Mouse (Mus musculus): Measurements from ENCODE around the gene Col23a1. TPM values are rescaled to one million over a fixed set of nuclear protein-coding genes. Genes with fewer than 3 reads are reported as not detected.
"Not testable (repeated sequence)": the region's sequence is repeated elsewhere in the genome, so short reads cannot be mapped to it uniquely, and the experiment has no call there.

The Col23a1 gene
- polyA plus RNA-seq, 1 experiment from 2014 or later = 11.1 TPM

DNA sequence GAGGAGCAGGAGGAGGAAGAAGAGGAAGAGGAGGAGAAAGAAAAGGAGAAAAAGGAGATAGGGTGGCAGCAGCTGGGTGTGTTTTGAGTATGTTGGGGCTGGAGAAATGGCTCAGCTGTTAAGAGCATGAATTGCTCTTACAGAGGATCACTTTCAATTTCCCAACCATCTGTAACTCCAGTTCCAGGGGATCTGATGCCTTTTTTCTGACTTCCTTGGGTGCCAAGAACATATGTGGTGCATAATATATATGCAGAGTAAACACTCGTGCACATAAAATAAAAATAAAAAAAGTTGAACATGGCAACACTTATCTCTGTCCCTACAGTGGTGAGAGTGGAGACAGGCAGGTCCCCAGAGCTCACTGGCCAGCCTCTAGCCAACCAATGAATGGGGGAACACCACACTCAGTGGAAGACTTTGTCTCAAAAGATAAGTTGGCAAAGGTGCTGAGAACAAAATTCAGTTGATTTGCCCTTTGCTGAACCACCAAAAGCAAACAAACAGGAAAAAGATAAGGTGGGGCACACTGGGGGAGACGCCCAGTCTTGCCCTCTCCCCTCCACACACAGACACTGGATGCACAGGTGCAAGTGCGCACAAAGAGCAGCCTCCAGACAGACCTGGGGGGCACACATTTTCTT is 319.7 kb downstream of the Col23a1 start:
- no peaks in the 10 kb centered on the region for H3K27me3 ChIP-seq (ENCODE audit: control insufficient read depth, insufficient read depth, low read length)
- no peak overlapping the region for H3K9ac ChIP-seq (ENCODE audit: low read length)
- peaks cover 6% of the 10 kb centered on the region for H3K36me3 ChIP-seq (ENCODE audit: control insufficient read depth, insufficient read depth, low read length)
- no peaks in the 10 kb centered on the region for H3K9me3 ChIP-seq (ENCODE audit: control insufficient read depth, low read length)
- no peak overlapping the region for H3K27ac ChIP-seq (ENCODE audit: low read depth, low read length)
- H3K4me2 ChIP-seq = no peak overlapping the region
- ATAC-seq (ENCODE audit: low FRiP score) = no peak
- peaks cover 13% of the 10 kb centered on the region for H3K4me1 ChIP-seq (ENCODE audit: control insufficient read depth, insufficient read depth, low read length)
- no peak for DNase-seq (ENCODE audit: low spot score, missing footprints)
- WGBS = 83% methylated on average over 3 of the region's 3 CpGs
- H3K4me3 ChIP-seq (ENCODE audit: low read depth, low read length) = no peak overlapping the region

GRCm38 (mm10) chr11:51609940-51610339 is 320.2 kb downstream of the Col23a1 start:
- not testable (repeated sequence) for DNase-seq (ENCODE audit: low spot score, missing footprints); H3K27ac ChIP-seq (ENCODE audit: low read depth, low read length); H3K9ac ChIP-seq (ENCODE audit: low read length); H3K4me1 ChIP-seq (ENCODE audit: control insufficient read depth, insufficient read depth, low read length); H3K4me3 ChIP-seq (ENCODE audit: low read depth, low read length); H3K27me3 ChIP-seq (ENCODE audit: control insufficient read depth, insufficient read depth, low read length); H3K4me2 ChIP-seq; H3K36me3 ChIP-seq (ENCODE audit: control insufficient read depth, insufficient read depth, low read length); H3K9me3 ChIP-seq (ENCODE audit: control insufficient read depth, low read length); ATAC-seq (ENCODE audit: low FRiP score)
- WGBS = 89% methylated on average over 5 of the region's 5 CpGs

- H3K9ac ChIP-seq (ENCODE audit: low read length) = no peak overlapping the region
- ATAC-seq (ENCODE audit: low FRiP score) (no peak), DNase-seq (ENCODE audit: low spot score, missing footprints) (no peak)
- peaks cover 8% of the 10 kb centered on the region for H3K4me1 ChIP-seq (ENCODE audit: control insufficient read depth, insufficient read depth, low read length)
- 82% methylated on average over 8 of the region's 8 CpGs for WGBS
- H3K27me3 ChIP-seq (ENCODE audit: control insufficient read depth, insufficient read depth, low read length) = no peaks in the 10 kb centered on the region
- no peak overlapping the region for H3K4me2 ChIP-seq
- H3K9me3 ChIP-seq (ENCODE audit: control insufficient read depth, low read length) = no peaks in the 10 kb centered on the region
- H3K36me3 ChIP-seq (ENCODE audit: control insufficient read depth, insufficient read depth, low read length) = no peaks in the 10 kb centered on the region
- no peak overlapping the region for H3K4me3 ChIP-seq (ENCODE audit: low read depth, low read length)
- H3K27ac ChIP-seq (ENCODE audit: low read depth, low read length) = no peak overlapping the region
Measured at GRCm38 (mm10) chr11:51614256-51614655, 324.5 kb downstream of the Col23a1 start.

- WGBS = 54% methylated on average over 7 of the region's 7 CpGs
- peak overlapping the region; percentile 14; the same call in 1 of the 2 replicates for H3K4me3 ChIP-seq (ENCODE audit: low read depth, low read length)
- H3K27ac ChIP-seq (ENCODE audit: low read depth, low read length) = no peak overlapping the region
- H3K9ac ChIP-seq (ENCODE audit: low read length) = peak overlapping the region; percentile 63
- H3K4me2 ChIP-seq = peak overlapping the region; percentile 41
- H3K27me3 ChIP-seq (ENCODE audit: control insufficient read depth, insufficient read depth, low read length) = no peaks in the 10 kb centered on the region
- ATAC-seq (ENCODE audit: low FRiP score) = no peak
- DNase-seq (ENCODE audit: low spot score, missing footprints) = no peak
- no peaks in the 10 kb centered on the region for H3K9me3 ChIP-seq (ENCODE audit: control insufficient read depth, low read length)
- H3K4me1 ChIP-seq (ENCODE audit: control insufficient read depth, insufficient read depth, low read length) = peaks cover 9% of the 10 kb centered on the region
- no peaks in the 10 kb centered on the region for H3K36me3 ChIP-seq (ENCODE audit: control insufficient read depth, insufficient read depth, low read length)
Measured at GRCm38 (mm10) chr11:51615129-51615528, 325.4 kb downstream of the Col23a1 start.

DNA sequence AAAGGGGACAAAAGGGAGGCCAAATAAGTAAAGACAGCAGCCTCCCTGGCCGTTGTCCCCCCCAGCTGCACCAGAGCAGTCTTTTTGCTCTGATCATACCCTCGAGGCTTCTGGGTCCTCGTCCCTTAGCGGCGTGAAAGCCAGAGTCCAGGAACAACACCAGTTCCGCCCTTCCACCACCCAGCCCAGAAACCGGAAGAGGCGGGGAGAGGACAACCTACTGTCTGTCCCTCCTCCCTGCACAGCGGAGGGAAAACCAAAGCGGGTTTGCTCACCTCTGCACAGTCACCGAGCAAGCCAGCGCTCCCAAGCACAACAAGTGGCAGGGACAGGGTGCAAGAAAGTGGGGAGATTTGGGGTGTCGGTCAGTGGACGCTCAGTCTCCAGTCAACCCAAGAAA is 325.9 kb downstream of the Col23a1 start:
- H3K27me3 ChIP-seq (ENCODE audit: control insufficient read depth, insufficient read depth, low read length) = no peaks in the 10 kb centered on the region
- peak overlapping the region; percentile 63 for H3K9ac ChIP-seq (ENCODE audit: low read length)
- ATAC-seq (ENCODE audit: low FRiP score) (no peak; the same call in 1 of the 2 replicates), DNase-seq (ENCODE audit: low spot score, missing footprints) (peak; percentile 92)
- H3K9me3 ChIP-seq (ENCODE audit: control insufficient read depth, low read length) = no peaks in the 10 kb centered on the region
- H3K4me3 ChIP-seq (ENCODE audit: low read depth, low read length) = peak overlapping the region; percentile 14; the same call in 1 of the 2 replicates
- H3K27ac ChIP-seq (ENCODE audit: low read depth, low read length) = no peak overlapping the region
- H3K4me1 ChIP-seq (ENCODE audit: control insufficient read depth, insufficient read depth, low read length) = peaks cover 13% of the 10 kb centered on the region
- peak overlapping the region; percentile 41 for H3K4me2 ChIP-seq
- WGBS = 3% methylated on average over 14 of the region's 14 CpGs
- H3K36me3 ChIP-seq (ENCODE audit: control insufficient read depth, insufficient read depth, low read length) = no peaks in the 10 kb centered on the region

GRCm38 (mm10) chr11:51616113-51616512 is 326.4 kb downstream of the Col23a1 start:
- WGBS = 94% methylated on average over 7 of the region's 7 CpGs
- Histone ChIP-seq H3K4me1 (ENCODE audit: control insufficient read depth, insufficient read depth, low read length) (peaks cover 16% of the 10 kb centered on the region), H3K9ac (ENCODE audit: low read length) (peak overlapping the region; percentile 63; the same call in 1 of the 2 replicates)

DNA sequence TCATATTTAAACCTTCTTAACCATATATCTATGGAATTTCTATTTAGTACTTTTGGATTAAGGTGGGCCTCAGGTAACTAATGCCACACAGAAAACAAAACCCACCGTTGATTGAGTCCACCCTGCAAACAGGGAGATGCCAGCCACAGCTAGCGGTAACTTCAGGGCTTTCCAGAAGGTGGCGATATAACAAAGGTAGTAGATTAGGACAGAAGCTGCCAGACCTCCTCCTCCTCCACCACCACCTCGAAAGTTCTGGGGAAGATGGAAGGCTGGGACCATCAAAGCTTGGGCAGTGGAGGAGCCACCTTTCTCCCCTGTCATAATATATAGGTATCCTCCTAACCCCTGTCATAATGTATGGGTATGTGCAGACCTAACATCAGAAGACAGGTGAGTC is 328.0 kb downstream of the Col23a1 start:
- Histone ChIP-seq H3K27me3 (ENCODE audit: control insufficient read depth, insufficient read depth, low read length) (no peaks in the 10 kb centered on the region), H3K4me2 (no peak overlapping the region), H3K27ac (ENCODE audit: low read depth, low read length) (no peak overlapping the region), H3K9me3 (ENCODE audit: control insufficient read depth, low read length) (no peaks in the 10 kb centered on the region), H3K4me3 (ENCODE audit: low read depth, low read length) (no peak overlapping the region), H3K4me1 (ENCODE audit: control insufficient read depth, insufficient read depth, low read length) (peaks cover 16% of the 10 kb centered on the region), H3K36me3 (ENCODE audit: control insufficient read depth, insufficient read depth, low read length) (peaks cover 7% of the 10 kb centered on the region), H3K9ac (ENCODE audit: low read length) (no peak overlapping the region)
- WGBS = 7% methylated on average over 4 of the region's 4 CpGs
- DNase-seq (ENCODE audit: low spot score, missing footprints) (peak; percentile 92), ATAC-seq (ENCODE audit: low FRiP score) (no peak)

More at GRCm38 (mm10) chr11:51616113-51616512, 326.4 kb downstream of the Col23a1 start:
- peak overlapping the region; percentile 41; the same call in 1 of the 2 replicates for H3K4me2 ChIP-seq
- H3K9me3 ChIP-seq (ENCODE audit: control insufficient read depth, low read length); H3K27ac ChIP-seq (ENCODE audit: low read depth, low read length); DNase-seq (ENCODE audit: low spot score, missing footprints); H3K27me3 ChIP-seq (ENCODE audit: control insufficient read depth, insufficient read depth, low read length); ATAC-seq (ENCODE audit: low FRiP score); H3K4me3 ChIP-seq (ENCODE audit: low read depth, low read length); H3K36me3 ChIP-seq (ENCODE audit: control insufficient read depth, insufficient read depth, low read length): not testable (repeated sequence)

DNA sequence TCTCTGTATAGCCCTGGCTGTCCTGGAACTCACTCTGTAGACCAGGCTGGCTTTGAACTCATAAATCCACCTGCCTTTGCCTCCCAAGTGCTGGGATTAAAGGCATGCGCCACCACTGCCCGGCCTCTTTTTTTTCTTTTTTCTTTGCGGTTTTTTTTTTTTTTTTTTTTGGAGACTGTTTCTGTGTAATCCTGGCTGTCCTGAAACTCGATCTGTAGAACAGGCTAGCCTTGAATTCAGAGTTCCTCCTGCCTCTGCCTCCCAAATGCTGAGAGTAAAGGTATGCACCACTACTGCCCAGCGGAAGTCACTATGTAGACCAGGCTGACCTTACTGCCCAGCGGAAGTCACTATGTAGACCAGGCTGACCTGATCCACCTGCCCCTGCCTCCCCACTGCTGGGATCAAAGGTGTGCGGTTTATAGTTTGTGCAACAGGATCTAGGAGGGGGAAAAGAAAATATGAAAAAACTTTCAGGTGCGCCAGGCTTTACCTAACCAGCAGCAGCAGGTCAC is 329.2 kb downstream of the Col23a1 start:
- H3K4me3 ChIP-seq (ENCODE audit: low read depth, low read length) = peak overlapping the region; percentile 74
- peaks cover 18% of the 10 kb centered on the region for H3K36me3 ChIP-seq (ENCODE audit: control insufficient read depth, insufficient read depth, low read length)
- H3K9me3 ChIP-seq (ENCODE audit: control insufficient read depth, low read length) = no peaks in the 10 kb centered on the region
- ATAC-seq (ENCODE audit: low FRiP score) (peak; percentile 60; the same call in 1 of the 2 replicates), DNase-seq (ENCODE audit: low spot score, missing footprints) (no peak)
- H3K9ac ChIP-seq (ENCODE audit: low read length) = peak overlapping the region; percentile 30; the same call in 1 of the 2 replicates
- no peak overlapping the region for H3K27ac ChIP-seq (ENCODE audit: low read depth, low read length)
- peak overlapping the region; percentile 58 for H3K4me2 ChIP-seq
- no peaks in the 10 kb centered on the region for H3K27me3 ChIP-seq (ENCODE audit: control insufficient read depth, insufficient read depth, low read length)
- WGBS = 54% methylated on average over 8 of the region's 8 CpGs
- H3K4me1 ChIP-seq (ENCODE audit: control insufficient read depth, insufficient read depth, low read length) = peaks cover 16% of the 10 kb centered on the region

GRCm38 (mm10) chr11:51619409-51620060 is 329.8 kb downstream of the Col23a1 start, which contains the start of gene Nhp2:
Nhp2 (plus strand) TSS chr11:51619735.
- Histone ChIP-seq H3K4me2 (peak within 1 kb of the TSS; percentile 58), H3K4me1 (ENCODE audit: control insufficient read depth, insufficient read depth, low read length) (peaks cover 16% of the 10 kb centered on the region), H3K4me3 (ENCODE audit: low read depth, low read length) (peak within 1 kb of the TSS; percentile 74), H3K27me3 (ENCODE audit: control insufficient read depth, insufficient read depth, low read length) (no peaks in the 10 kb centered on the region), H3K9ac (ENCODE audit: low read length) (peak within 1 kb of the TSS; percentile 80), H3K36me3 (ENCODE audit: control insufficient read depth, insufficient read depth, low read length) (peaks cover 21% of the 10 kb centered on the region), H3K27ac (ENCODE audit: low read depth, low read length) (no peak within 1 kb of the TSS), H3K9me3 (ENCODE audit: control insufficient read depth, low read length) (no peaks in the 10 kb centered on the region)
- DNase-seq (ENCODE audit: low spot score, missing footprints) (peak; percentile 99), ATAC-seq (ENCODE audit: low FRiP score) (peak; percentile 95)
- under 1% methylated on average over 51 of the region's 51 CpGs for WGBS
